Mouse (Mus musculus) right cerebral cortex, postnatal 25 days (tissue): ENCODE data around the gene Ppp1r2.

Experiments used
- DNase-seq: peaks from one replicate; pipeline ENCODE4 v3.0.0; 2022

Ppp1r2 gene

DNA sequence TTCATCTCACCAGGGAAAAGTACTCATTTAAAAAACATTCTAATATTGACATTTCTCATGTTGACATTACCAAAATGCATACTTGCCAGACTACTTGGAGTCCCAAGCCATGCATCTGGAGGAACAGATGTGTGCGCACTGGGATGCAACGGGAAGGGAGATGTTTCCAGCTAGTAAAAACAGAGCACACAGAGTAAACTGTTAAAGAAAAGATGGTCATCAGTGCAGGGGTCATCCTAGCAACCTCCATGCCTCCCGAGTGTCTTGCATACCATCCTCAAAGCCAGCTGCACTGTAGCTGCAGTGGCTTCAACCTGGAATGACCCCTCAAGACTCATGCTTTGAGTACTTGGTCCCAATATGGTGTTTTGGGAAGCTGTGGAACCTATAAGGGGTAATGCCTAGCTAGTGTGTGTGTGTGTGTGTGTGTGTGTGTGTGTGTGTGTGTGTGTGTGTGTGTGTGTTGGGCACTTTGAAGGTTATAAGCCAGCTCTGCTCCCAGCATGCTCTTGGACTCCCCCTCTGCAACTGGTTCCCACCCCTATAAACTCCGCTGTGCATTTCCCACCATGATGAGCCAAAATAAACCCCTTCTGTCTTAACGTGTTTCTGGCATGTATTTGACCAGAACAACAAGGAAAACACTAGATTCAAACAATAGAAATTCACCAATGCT, 42.4 kb downstream of the Ppp1r2 start:
- DNase-seq, result no peak

DNA sequence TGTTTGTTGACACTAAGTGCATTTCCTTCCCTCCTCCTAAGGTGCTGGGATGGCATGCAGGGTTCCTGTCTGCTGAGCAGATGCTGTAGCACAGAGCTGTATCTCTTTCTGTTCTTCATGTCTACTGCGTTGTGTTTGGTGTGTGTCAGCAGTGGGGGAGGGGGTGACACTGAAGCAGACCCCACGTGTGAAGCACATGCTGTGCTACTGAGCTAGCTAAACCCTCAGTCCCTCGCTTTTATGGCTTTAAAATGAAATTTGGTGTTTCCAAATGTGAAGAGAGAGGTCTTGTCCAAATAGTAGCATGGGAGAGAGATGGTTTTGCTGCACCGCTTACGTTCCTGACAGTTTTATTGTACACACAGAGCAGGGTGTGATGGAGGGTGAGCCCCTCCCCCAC, 43.5 kb downstream of the Ppp1r2 start:
- no peak for DNase-seq

DNA sequence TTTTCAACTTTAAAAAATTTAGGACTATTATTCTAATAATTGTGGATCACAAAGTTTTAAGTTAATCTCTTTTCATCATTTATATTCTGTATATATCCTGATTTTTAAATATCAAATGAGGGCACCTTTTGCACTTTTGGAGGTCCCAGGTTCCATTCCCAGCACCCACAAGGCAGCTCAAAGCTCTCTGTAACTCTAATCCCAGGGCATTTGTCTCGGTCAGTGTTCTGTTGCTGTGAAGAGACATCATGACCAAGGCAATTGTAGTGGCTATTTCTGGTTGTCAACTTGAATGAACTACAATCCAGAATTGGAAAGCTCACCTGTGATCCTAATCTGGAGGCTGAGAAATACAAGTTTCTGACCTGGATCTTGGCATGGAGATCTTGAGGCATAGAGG, 47.3 kb downstream of the Ppp1r2 start:
- DNase-seq, result no peak

DNA sequence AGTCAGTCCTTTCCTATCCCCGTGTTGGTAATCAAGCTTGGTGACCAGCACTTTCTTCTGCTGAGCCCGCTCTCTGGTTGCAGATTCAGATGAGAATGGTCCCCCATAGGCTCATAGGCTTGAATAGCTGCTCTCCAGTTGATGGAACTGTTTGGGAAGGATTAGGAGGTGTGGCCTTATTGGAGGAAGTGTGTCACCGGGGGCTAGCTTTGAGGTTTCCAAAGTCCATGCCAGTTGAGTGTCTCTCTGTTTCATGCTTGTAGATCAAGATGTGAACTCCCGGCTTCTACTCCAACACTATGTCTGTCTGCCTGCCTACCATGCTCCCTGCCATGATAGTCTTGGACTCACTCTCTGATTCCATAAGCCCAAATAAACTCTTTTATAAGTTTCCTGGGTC, 59.8 kb downstream of the Ppp1r2 start:
- no peak for DNase-seq

DNA sequence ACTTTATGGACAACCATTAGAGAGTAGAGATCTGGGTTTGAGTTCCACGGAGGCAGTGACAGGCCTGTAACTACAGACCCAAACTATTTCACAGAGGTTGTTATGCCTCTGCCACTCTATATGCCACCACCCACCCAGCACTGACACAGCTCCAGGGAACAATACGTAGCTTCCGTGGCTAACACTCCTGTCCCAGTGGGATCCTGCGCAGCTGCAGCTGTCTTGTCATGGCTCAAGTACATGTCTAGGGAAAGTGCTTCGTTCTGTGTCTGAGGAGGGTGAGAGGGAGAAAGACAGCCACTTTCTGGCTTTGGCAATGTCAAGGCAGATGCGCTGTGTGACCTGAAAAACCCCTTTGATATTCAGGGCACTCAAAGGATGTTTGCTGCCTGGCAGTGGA, 61.6 kb downstream of the Ppp1r2 start:
- DNase-seq, result no peak

DNA sequence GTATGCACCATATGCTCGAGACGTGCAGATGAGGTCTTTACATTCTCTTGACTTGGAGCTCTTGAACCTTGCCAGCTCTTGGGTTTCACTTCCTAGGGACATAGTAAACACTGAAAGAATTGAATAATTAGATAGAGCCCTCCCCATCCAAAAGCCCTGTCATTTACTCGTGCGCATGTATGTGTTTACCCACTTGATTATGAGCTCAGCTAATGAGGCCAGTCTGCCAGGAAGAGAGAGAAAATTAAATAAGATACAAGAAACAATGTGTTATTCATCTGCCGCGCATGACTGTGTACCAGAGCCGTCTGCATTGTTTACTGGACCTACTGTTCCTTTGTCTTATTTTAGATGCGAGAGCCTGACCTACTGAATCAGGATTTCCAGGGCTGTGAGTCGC, 63.6 kb downstream of the Ppp1r2 start:
- no peak for DNase-seq

DNA sequence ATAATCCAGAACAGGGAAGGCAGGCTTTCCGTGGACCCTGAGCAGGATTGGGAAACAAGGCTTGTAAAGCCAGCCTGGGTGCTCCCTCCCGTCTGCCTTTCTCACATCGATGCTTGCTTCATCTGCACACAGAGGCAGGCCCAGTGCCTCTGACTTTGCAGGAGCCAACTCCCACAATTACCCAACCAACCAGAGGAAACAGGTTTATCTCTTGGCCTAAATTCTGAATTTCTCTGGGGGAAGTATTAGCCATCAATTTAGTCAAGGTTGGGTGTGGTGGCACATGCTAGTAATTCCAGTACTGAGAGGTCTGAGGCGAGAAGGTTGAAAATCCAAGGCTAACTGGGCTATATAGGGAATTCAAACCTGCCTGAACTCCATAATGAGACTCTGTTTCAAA, 64.6 kb downstream of the Ppp1r2 start:
- DNase-seq, result no peak

DNA sequence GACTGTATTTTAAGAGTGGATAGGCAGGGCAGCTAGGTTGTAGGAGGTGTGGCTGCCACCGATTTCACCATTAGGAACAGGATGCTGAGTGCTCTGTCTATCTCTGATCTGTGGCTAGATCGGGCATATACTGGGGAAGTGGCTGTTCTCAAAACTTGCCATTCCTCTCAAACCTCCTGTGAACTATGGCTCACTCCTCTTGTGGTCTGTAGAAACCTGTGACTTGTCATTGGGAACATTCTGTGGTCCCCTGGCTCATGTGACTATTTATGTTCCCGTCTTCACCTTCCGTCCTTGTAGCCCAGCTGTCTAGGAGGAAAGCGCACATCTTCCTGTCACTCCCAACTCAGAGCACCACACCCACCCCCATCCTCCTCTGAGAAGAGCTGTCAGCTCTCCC, 65.2 kb downstream of the Ppp1r2 start:
- no peak for DNase-seq

DNA sequence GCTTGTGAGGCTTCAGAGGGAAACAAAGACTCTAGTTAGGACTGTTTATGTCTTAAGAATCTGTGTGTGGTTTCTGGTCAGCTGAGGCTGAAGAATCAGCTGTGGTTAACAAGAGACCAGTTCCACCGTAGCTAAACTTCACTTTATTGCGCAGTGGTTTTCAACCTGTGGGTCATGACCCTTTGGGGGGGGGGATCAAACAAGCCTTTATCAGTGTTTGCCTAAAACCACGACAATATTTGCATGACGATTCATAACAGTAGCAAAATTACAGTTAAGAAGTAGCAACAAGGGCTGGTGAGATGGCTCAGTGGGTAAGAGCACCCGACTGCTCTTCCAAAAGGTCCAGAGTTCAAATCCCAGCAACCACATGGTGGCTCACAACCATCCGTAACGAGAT, 69.4 kb downstream of the Ppp1r2 start:
- no peak for DNase-seq

DNA sequence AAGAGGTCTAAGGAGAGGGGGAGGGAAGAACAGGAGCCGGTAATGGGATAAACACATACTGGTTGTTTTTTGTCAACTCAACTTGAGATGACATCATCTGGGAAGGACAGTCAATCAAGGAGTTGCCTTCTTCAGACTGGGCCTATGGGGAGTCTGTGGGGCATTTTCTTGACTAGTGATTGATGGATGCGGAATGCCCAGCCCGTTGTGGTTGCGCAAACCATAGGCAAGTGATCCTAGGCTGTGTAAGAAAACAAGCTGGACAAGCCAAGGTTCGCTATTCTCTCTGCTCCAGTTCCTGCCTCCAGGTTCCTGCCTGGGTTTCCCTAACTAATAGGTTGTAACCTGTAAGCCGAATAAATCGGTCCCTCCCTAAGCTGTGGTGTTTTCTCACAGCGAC, 69.9 kb downstream of the Ppp1r2 start:
- DNase-seq, result no peak

DNA sequence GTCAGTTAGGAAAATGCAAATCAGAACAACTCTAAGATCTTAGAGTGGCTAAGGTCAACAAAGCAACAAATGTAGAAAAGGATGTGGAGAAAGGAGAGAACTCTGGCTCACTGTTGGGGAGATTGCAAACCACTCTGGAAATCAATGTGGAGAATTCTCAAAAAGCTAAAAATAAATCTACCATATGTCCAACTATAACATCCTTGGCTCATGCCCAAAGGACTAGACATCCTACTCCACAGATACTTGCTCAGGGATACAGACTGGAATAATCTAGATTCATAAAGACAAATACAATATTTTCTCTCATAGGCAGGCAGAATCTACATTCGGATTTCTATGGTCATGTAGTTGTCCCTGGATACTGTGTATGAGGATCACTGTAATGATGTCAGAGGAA, 70.9 kb downstream of the Ppp1r2 start:
- DNase-seq, result no peak

DNA sequence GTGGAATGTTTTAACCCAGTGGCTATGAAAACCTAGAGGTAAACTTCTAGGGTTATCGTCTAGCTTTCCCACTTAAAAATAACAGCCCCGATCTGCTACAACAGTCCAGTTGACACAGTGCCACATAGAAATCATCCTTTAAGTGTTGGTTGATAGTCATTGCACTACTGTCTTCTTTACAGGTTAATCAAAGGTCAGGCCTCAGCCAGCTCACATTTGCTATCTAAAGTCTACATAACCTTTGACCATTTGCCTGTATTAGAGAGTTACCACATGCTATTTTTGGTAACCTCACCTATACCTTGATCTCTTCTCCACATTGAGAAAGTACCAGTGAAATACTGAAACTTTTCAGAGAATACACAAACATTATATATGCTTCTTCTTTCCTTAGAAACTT, 73.4 kb downstream of the Ppp1r2 start:
- no peak for DNase-seq
